Mouse (Mus musculus): ENCODE measurements at regions not wholly inside any gene's neighbourhood (a gene's known extent, or its start where the extent isn't known, plus 50 kb on each side); places are given as distances from the start of the nearest gene placed in this dataset.

- Histone ChIP-seq H3K27me3 (ENCODE audit: control insufficient read depth, insufficient read depth, low read length) (no peaks in the 10 kb centered on the region), H3K36me3 (ENCODE audit: control insufficient read depth, insufficient read depth, low read length) (no peaks in the 10 kb centered on the region), H3K4me1 (ENCODE audit: control insufficient read depth, insufficient read depth, low read length) (peaks cover 14% of the 10 kb centered on the region; the same call in 1 of the 2 replicates), H3K4me2 (ENCODE audit: low read depth, low read length) (no peak overlapping the region), H3K27ac (ENCODE audit: low read length) (no peak overlapping the region), H3K4me3 (replicated peaks; ENCODE audit: low read length) (no peak overlapping the region), H3K9me3 (replicated peaks; ENCODE audit: control insufficient read depth, low read length) (no peaks in the 10 kb centered on the region), H3K9ac (ENCODE audit: low read length) (no peak overlapping the region)
- no peak for ATAC-seq (ENCODE audit: insufficient read depth, low FRiP score)
- WGBS, result 92% methylated on average over 8 of the region's 8 CpGs
Measured at GRCm38 (mm10) chr2:178983801-178984200, 458.4 kb upstream of the Cdh4 start.

- Histone ChIP-seq H3K27me3 (ENCODE audit: control insufficient read depth, insufficient read depth, low read length) (no peaks in the 10 kb centered on the region), H3K36me3 (ENCODE audit: control insufficient read depth, insufficient read depth, low read length) (no peaks in the 10 kb centered on the region)
- 72% methylated on average over 10 of the region's 10 CpGs for WGBS
Measured at GRCm38 (mm10) chr2:178987935-178988334, 454.3 kb upstream of the Cdh4 start.

GRCm38 (mm10) chr2:178989291-178989690 lies 452.9 kb upstream of the Cdh4 start:
- H3K9me3 ChIP-seq (replicated peaks; ENCODE audit: control insufficient read depth, low read length), result no peaks in the 10 kb centered on the region
- no peak overlapping the region for H3K4me3 ChIP-seq (replicated peaks; ENCODE audit: low read length)
- H3K4me1 ChIP-seq (ENCODE audit: control insufficient read depth, insufficient read depth, low read length), result peaks cover 4% of the 10 kb centered on the region; the same call in 1 of the 2 replicates
- no peak overlapping the region for H3K27ac ChIP-seq (ENCODE audit: low read length)
- no peaks in the 10 kb centered on the region for H3K27me3 ChIP-seq (ENCODE audit: control insufficient read depth, insufficient read depth, low read length)
- 78% methylated on average over 7 of the region's 7 CpGs for WGBS
- H3K9ac ChIP-seq (ENCODE audit: low read length), result no peak overlapping the region
- ATAC-seq (ENCODE audit: insufficient read depth, low FRiP score), result no peak
- no peaks in the 10 kb centered on the region for H3K36me3 ChIP-seq (ENCODE audit: control insufficient read depth, insufficient read depth, low read length)
- H3K4me2 ChIP-seq (ENCODE audit: low read depth, low read length), result no peak overlapping the region

More at GRCm38 (mm10) chr2:178987935-178988334, 454.3 kb upstream of the Cdh4 start:
- H3K4me1 ChIP-seq (ENCODE audit: control insufficient read depth, insufficient read depth, low read length), result peaks cover 7% of the 10 kb centered on the region; the same call in 1 of the 2 replicates
- no peak overlapping the region for H3K27ac ChIP-seq (ENCODE audit: low read length)
- ATAC-seq (ENCODE audit: insufficient read depth, low FRiP score), result no peak
- H3K4me3 ChIP-seq (replicated peaks; ENCODE audit: low read length), result no peak overlapping the region
- H3K4me2 ChIP-seq (ENCODE audit: low read depth, low read length), result no peak overlapping the region
- no peak overlapping the region for H3K9ac ChIP-seq (ENCODE audit: low read length)
- H3K9me3 ChIP-seq (replicated peaks; ENCODE audit: control insufficient read depth, low read length), result no peaks in the 10 kb centered on the region

DNA sequence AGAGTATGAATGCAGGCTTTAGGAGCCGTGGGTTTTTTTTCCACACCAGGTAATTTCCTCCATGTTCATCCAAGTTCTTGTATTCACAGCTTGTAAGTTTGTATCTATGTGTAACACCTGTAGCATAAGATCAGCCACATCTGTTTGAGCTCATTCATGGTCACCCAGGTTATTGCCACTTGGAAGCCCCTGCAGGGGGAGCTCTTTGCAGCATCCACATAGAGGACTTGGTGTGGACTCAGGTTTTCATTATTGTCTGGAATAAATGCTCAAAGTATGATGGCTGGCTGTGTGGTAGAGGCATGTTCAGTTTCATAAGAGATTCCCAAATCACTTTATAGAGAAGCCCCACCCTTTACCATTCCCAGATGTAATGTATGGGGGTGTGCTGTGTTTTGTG lies 452.4 kb upstream of the Cdh4 start:
- H3K9me3 ChIP-seq (replicated peaks; ENCODE audit: control insufficient read depth, low read length), result no peaks in the 10 kb centered on the region
- peaks cover 4% of the 10 kb centered on the region; the same call in 1 of the 2 replicates for H3K4me1 ChIP-seq (ENCODE audit: control insufficient read depth, insufficient read depth, low read length)
- H3K27me3 ChIP-seq (ENCODE audit: control insufficient read depth, insufficient read depth, low read length), result no peaks in the 10 kb centered on the region
- H3K9ac ChIP-seq (ENCODE audit: low read length), result no peak overlapping the region
- H3K4me3 ChIP-seq (replicated peaks; ENCODE audit: low read length), result no peak overlapping the region
- WGBS, result 65% methylated on average over 1 of the region's 1 CpGs
- H3K27ac ChIP-seq (ENCODE audit: low read length), result no peak overlapping the region
- H3K36me3 ChIP-seq (ENCODE audit: control insufficient read depth, insufficient read depth, low read length), result no peaks in the 10 kb centered on the region
- no peak for ATAC-seq (ENCODE audit: insufficient read depth, low FRiP score)
- no peak overlapping the region for H3K4me2 ChIP-seq (ENCODE audit: low read depth, low read length)

DNA sequence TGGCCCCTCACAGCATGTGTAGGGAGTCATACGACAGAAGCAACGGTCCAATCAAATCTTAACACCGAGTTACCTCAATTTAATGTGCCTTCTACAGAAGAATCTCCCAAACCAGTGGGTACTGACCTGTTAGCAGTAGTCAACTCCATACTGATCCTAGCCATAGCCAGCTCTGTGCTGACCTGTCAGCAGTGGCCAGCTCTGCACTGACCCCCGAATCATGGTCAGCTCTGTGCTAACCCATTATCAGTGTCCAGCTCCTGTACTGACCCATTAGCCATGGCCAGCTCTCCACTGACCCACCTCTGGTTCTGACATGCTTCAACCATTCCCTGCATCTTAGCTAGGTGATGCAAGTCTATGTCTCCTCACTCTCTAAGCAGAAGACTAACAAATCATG lies 451.3 kb upstream of the Cdh4 start:
- no peak overlapping the region for H3K4me2 ChIP-seq (ENCODE audit: low read depth, low read length)
- H3K9ac ChIP-seq (ENCODE audit: low read length), result no peak overlapping the region
- no peak for ATAC-seq (ENCODE audit: insufficient read depth, low FRiP score)
- H3K27ac ChIP-seq (ENCODE audit: low read length), result no peak overlapping the region
- no peaks in the 10 kb centered on the region for H3K27me3 ChIP-seq (ENCODE audit: control insufficient read depth, insufficient read depth, low read length)
- 92% methylated on average over 4 of the region's 4 CpGs for WGBS
- H3K9me3 ChIP-seq (replicated peaks; ENCODE audit: control insufficient read depth, low read length), result no peaks in the 10 kb centered on the region
- H3K4me1 ChIP-seq (ENCODE audit: control insufficient read depth, insufficient read depth, low read length), result no peaks in the 10 kb centered on the region
- H3K36me3 ChIP-seq (ENCODE audit: control insufficient read depth, insufficient read depth, low read length), result no peaks in the 10 kb centered on the region
- no peak overlapping the region for H3K4me3 ChIP-seq (replicated peaks; ENCODE audit: low read length)

GRCm38 (mm10) chr2:178992334-178993116 lies 449.7 kb upstream of the Cdh4 start:
- Histone ChIP-seq H3K27ac (ENCODE audit: low read length) (no peak overlapping the region), H3K27me3 (ENCODE audit: control insufficient read depth, insufficient read depth, low read length) (no peaks in the 10 kb centered on the region), H3K4me3 (replicated peaks; ENCODE audit: low read length) (no peak overlapping the region), H3K9ac (ENCODE audit: low read length) (no peak overlapping the region), H3K9me3 (replicated peaks; ENCODE audit: control insufficient read depth, low read length) (no peaks in the 10 kb centered on the region), H3K36me3 (ENCODE audit: control insufficient read depth, insufficient read depth, low read length) (no peaks in the 10 kb centered on the region), H3K4me2 (ENCODE audit: low read depth, low read length) (no peak overlapping the region), H3K4me1 (ENCODE audit: control insufficient read depth, insufficient read depth, low read length) (no peaks in the 10 kb centered on the region)
- ATAC-seq (ENCODE audit: insufficient read depth, low FRiP score), result no peak
- WGBS, result 74% methylated on average over 8 of the region's 8 CpGs

DNA sequence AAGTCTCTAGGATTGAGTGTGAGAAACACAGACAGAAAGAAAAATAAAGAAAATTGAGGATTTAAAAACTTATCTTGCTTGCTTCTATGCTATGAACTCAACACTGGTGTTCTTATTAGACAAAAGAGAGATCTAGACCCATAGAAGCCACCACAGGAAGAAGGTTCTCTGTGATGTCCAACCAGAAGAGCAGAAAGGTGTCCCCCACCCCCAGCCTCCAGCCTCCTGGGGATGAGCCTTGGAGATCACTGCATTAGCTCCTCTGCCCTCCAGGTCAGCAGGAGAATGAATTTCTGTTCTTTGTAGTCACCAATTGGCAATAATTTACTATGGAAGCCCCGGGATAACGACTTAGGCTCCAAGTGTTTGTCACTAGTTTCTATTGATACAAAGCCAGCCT lies 444.3 kb upstream of the Cdh4 start:
- WGBS, result 65% methylated on average over 2 of the region's 2 CpGs
- Histone ChIP-seq H3K4me1 (ENCODE audit: control insufficient read depth, insufficient read depth, low read length) (no peaks in the 10 kb centered on the region), H3K4me3 (replicated peaks; ENCODE audit: low read length) (no peak overlapping the region), H3K36me3 (ENCODE audit: control insufficient read depth, insufficient read depth, low read length) (no peaks in the 10 kb centered on the region), H3K27me3 (ENCODE audit: control insufficient read depth, insufficient read depth, low read length) (no peaks in the 10 kb centered on the region), H3K9me3 (replicated peaks; ENCODE audit: control insufficient read depth, low read length) (no peaks in the 10 kb centered on the region), H3K27ac (ENCODE audit: low read length) (no peak overlapping the region), H3K4me2 (ENCODE audit: low read depth, low read length) (no peak overlapping the region), H3K9ac (ENCODE audit: low read length) (no peak overlapping the region)
- ATAC-seq (ENCODE audit: insufficient read depth, low FRiP score), result no peak

GRCm38 (mm10) chr2:179000448-179001081 lies 441.7 kb upstream of the Cdh4 start:
- Histone ChIP-seq H3K9ac (ENCODE audit: low read length) (no peak overlapping the region), H3K4me1 (ENCODE audit: control insufficient read depth, insufficient read depth, low read length) (no peaks in the 10 kb centered on the region), H3K27me3 (ENCODE audit: control insufficient read depth, insufficient read depth, low read length) (no peaks in the 10 kb centered on the region), H3K27ac (ENCODE audit: low read length) (no peak overlapping the region), H3K9me3 (replicated peaks; ENCODE audit: control insufficient read depth, low read length) (no peaks in the 10 kb centered on the region), H3K36me3 (ENCODE audit: control insufficient read depth, insufficient read depth, low read length) (no peaks in the 10 kb centered on the region), H3K4me2 (ENCODE audit: low read depth, low read length) (no peak overlapping the region), H3K4me3 (replicated peaks; ENCODE audit: low read length) (no peak overlapping the region)
- 72% methylated on average over 17 of the region's 17 CpGs for WGBS
- ATAC-seq (ENCODE audit: insufficient read depth, low FRiP score), result no peak

DNA sequence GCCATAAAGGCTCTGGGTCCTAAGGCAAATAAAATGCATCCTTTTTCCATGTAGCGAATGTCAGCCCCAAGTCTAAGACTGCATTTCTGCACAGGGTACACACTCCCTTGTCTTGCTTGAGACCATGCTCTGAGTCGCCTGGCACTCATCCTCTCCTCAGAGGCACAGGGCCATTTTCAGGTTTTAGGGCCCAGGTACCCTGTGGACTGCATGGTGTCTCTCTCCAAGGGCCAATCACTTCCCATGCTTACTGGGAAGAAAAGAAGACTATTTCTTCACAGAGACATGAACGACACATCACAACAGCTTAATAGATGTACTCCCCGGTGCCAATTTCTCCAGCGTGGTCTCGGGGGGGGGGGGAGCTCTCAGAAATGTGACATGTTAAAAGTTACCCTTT lies 434.5 kb upstream of the Cdh4 start:
- no peak for ATAC-seq (ENCODE audit: insufficient read depth, low FRiP score)
- Histone ChIP-seq H3K4me3 (replicated peaks; ENCODE audit: low read length) (no peak overlapping the region), H3K36me3 (ENCODE audit: control insufficient read depth, insufficient read depth, low read length) (no peaks in the 10 kb centered on the region), H3K4me1 (ENCODE audit: control insufficient read depth, insufficient read depth, low read length) (no peaks in the 10 kb centered on the region), H3K4me2 (ENCODE audit: low read depth, low read length) (no peak overlapping the region), H3K27me3 (ENCODE audit: control insufficient read depth, insufficient read depth, low read length) (no peaks in the 10 kb centered on the region), H3K9ac (ENCODE audit: low read length) (no peak overlapping the region), H3K9me3 (replicated peaks; ENCODE audit: control insufficient read depth, low read length) (no peaks in the 10 kb centered on the region), H3K27ac (ENCODE audit: low read length) (no peak overlapping the region)
- 80% methylated on average over 6 of the region's 6 CpGs for WGBS

Measured in stomach, embryonic 16.5 days (tissue).